Mouse (Mus musculus): ENCODE measurements at regions not wholly inside any gene's neighbourhood (a gene's known extent, or its start where the extent isn't known, plus 50 kb on each side); places are given as distances from the start of the nearest gene placed in this dataset.
"Not testable (repeated sequence)": the region's sequence is repeated elsewhere in the genome, so short reads cannot be mapped to it uniquely, and the experiment has no call there.

DNA sequence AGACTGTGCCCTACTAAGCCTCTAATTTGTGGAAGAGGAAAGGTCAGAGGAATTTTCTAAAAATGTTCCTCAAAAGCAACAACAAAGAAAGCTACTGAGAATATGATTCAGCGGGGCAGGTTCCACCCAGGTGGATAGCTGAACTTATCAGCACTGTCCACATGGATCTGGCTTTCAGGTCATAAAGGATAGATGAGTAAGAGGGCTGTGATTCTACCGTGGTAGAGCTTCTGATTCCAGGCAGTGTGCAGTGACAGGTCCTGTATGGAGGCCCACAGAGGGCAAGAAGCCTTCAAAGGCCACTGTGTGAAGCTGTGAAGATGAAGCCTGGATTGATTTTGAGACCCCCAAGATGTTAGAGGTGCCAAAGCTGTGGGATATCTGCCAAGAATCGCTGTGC lies 51.8 kb downstream of the Teddm3 start:
- DNase-seq = not testable (repeated sequence)

DNA sequence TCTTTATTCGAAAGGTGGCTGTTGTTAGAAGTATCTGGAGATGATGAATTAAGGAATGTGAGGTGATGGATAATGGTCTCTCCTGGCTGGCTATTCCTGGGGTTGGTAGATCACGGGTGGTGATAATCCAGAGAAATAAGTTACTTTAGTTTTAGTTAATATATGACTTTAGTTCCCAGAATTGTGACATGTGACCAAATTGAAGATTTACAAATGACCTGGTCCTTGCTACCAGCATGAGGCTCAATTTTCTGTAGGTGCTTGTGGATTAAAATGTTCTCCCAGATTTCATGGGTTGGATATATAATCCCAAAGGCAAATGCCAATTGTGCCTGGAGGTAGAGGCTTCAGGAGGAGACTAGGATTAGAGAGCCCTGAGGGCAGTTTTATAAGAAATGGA lies 53.7 kb downstream of the Teddm3 start:
- not testable (repeated sequence) for DNase-seq

DNA sequence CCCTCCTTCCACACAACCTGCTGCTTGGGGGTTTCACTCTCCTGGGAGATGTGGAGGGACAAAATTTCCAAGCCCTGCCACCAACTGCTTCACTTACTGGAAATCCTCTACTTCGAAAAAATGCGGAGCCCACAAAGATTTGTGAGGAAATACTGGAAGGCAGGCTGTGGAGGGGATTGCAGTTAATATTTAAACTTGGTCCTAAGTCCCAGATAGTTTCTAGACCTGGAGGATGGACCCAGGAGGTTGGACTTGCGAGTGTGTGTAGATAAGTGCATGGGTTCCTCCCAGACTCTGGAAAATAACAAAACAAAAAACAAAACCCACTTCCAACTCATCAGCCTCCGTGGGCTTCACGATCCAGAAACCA lies 79.0 kb downstream of the Teddm3 start:
- DNase-seq = no peak

DNA sequence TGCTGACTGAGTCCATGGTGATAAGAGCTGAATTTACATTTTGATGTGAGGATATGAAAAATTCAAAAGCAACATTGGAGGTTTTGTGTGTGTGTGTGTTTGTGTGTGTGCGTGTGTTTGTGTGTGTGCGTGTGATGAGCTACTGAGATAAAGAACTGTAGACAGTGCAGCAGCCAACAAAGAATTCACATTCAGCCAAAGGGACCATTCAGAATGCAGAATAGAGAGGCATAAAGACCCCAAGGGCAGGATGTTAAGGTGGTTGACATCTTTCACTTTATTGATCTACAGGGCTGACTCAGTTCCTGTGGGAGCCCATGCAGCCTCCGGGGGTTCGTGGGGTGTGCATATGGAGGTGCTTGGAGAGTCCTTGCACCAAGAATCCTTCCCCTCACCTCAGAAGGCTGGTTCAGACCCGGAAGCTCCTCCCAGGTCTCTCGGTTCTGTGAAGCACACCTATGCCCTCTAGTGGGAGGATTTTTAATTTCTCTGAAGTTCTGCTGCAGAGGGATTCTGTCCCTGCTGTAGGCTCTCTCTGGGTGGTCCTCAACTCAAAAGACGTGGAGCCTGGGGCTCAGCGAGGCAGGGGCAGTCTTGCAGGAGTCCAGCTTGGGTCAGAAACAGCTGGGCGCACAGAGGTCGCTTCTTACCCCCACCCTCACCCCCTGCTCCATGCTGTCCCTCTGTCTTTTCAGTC lies 79.6 kb downstream of the Teddm3 start:
- not testable (repeated sequence) for DNase-seq

DNA sequence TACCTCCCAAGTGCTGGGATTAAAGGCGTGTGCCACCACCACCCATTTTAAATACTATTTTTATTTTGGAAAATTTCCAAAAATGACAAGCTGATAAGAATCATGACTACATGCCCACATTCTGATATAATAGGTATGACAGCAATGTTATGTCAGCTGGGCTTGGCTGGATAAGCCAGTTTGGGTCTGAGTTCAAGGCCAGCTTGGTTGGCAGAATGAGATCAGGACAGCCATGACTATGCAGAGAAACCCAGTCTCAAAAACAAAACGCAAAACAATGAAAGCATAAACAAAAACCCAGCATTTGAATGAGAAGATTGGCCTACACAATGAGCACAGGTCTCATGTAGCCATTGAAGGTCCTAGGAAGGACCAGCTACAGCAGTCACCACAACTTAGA lies 93.6 kb downstream of the Teddm3 start:
- no peak for DNase-seq

DNA sequence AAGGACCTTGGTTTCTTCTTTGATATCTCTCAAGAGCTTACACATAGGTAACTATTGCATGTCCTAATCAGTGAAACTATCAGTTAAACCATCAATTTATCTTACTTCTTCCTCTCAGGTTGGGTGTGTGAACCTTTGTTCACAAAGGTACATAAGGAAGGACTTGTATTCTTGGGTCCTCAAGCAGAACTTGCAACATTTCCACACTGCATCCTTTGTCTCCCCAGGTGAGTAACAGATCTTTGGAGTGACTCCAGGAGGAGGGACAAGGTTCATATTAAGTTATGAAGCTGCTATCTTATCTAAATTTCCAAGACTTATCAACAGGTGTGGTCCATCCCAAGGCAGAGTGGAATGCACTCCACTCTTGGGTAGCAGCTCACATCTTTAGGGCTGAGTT lies 99.0 kb downstream of the Teddm3 start:
- no peak for DNase-seq

DNA sequence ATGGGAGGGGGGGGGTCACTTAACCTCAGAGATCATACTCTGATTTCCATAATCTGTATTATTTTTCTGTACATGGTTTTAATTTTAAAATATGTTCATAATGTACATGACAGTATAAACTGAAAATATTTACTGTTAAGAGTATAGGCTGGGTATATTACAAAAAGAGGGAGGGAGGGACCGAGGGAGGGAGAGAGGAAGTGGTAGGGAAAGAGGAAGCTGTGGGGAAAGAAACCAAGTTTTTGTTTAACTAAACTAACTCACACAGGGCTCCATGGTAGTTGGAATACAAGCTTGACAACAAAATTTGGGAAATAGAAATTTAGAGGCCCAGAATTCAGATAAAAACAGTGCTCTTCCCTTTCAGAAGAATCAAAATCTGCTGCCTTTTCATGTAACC lies 131.7 kb downstream of the Teddm3 start:
- not testable (repeated sequence) for DNase-seq

DNA sequence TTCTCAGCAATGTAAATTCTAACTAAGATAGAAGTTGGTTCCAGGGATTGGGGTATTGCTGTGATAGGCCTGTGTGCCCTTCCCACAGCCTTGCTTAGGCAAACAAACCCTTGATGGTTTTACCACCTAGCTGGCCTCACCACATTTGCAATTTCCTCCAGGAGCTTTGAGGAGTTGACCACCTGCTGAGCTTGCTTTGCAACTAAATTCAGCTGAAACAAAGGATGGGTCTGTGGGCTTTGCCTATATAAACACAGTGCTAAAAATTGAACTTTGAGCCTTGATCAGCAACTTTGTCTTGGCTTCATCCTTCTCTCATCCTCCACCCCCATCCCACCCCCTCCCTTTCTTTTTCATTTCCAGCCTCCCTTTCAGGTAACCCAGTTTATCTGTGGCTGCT lies 148.9 kb downstream of the Teddm3 start:
- no peak for DNase-seq

DNA sequence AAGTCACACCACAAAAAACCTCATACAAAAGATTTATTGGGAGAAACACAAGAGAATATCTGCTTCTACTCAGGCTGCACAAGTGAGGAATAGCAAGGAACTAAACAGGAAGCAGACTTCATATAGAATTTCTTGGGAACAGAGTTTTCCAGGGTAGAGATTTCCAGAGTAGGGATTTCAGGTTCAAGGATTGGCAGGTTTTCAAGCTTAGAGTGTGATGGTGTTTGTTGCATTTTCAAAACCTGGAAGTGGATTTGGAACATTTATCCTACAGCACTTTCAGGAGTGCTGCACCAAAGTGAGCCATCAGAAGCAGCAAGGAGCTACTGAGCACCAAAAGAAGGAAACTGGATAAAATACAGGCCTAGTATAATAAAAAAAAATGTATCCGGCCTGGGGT lies 152.7 kb downstream of the Teddm3 start:
- DNase-seq = no peak

DNA sequence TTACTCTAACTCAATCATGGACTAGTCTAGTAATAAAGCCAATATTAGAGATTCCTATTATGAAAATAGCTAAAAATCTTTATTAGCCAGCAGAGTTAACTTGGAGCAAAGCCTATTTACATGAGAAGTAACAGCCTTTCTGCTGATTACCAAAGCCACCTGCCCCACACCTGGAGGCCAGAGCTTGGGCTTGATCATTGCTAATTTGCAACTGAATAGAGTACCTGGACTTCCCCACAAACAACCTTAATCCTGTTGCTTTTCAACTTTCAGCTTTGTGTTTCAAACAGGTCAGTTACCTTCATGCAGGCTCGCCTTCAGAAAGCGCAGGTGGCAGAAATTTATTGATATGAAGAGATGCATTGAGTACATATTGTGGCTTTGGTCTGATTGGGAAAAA lies 163.3 kb downstream of the Teddm3 start:
- no peak for DNase-seq

DNA sequence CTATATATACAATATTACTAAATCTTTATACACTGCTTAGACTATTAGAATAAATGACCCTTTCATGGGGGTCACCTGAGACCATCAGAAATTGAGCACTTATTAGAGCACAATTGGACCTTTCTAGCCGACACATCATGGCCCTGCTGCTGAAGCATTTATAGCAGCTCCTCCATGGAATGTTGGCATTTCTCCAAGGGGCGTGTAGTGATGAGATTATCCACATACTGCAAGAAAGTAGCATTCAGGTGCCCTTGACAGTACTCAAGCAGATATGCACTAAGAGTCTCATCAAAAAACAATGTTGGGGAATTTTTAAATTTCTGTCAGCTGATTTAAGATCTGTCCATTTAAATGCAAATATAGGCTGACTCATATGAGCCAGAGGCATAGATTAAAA lies 178.4 kb downstream of the Teddm3 start:
- DNase-seq = no peak

DNA sequence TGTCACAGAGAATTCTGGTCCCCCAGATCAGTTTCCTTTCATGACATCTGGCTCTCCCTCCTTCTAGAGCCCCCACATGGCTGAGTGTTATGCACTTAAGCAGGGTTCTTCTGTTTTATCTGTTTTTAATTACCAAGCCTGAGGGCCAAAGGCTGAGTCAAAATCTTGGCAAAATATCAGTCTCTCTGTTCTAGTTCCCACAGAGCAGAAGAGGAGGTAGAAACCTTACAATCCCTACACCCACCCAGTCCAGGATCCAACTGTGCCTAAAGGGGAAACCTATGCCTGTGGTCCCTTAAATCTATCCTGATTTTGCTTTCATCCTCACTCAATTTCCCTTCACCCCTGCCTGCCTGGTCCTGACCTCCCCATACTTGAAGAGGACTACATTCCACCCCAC lies 181.4 kb downstream of the Teddm3 start:
- no peak for DNase-seq

DNA sequence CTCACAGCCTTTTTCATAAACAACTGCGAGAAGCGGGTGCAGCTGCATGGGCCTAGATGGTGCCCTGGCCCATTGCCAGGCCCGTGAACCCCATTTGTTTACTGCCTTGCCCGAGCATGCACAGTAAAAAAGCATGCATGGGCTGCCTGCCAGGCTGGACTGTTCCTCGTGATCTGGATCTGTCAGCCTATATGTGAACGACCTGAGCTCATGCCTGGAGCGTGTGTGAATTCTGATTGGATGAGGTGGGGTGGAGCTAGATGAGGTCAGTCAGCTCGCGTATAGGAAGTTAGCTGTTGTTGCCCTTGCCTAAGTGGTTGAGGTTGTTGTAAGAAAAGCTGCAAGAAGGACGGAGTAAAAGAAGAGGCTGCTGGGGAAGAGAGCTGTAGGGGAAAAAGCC lies 194.9 kb downstream of the Teddm3 start:
- no peak for DNase-seq

DNA sequence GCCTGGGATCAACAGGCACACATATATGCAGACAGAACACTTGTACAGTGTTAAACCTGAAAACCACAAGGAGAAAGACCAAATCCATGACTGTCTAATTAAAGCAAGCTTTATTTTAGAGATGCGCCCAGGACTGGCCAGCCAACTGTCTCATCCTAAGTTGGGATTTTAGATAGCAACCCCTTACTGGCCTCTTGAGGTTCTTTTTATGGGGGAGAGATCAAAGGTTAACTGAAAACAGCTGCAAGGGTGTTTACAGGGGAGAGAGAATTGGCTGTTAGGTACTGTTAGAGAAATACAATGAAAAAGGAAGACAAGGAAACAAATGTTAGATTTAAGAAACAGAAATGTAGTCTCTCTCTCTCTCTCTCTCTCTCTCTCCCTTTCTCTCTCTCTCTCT lies 202.4 kb upstream of the Thpo start:
- DNase-seq = no peak

DNA sequence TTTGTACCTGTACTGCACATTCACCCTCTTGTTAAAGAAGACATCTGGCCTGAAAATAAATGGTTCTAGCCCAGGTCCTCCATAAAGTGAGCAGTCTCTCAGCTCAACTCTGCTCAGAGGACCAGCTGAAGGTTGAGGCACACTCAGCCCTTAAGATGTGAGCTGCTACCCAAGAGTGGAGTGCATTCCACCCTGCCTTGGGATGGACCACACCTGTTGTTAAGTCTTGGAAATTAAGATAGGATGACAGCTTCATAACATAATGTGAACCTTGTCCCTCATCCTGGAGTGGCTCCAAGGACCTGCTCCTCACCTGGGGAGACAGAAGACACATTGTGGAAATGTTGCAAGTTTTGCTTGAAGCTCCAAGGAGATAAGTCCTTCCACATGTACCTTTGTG lies 200.5 kb upstream of the Thpo start:
- not testable (repeated sequence) for DNase-seq

DNA sequence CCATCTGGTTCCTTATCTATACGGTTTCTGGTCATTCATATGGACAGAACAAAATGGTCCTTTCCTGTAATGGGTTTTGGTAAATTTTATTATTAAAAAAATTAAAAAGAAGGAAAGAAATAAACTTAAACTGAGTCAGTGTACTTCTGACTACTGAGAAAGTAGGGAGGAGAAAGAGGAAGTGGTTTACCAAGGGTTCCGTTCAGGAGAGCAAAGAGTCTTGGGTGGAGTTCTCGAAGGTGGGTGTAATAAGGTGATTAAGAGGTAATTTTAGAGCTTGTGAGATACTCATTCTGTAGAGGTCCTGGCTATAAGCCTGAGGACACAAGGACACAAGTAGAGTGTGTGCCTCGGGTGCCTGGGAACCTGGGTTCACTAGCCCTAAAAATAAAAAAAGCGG lies 195.7 kb upstream of the Thpo start:
- not testable (repeated sequence) for DNase-seq

DNA sequence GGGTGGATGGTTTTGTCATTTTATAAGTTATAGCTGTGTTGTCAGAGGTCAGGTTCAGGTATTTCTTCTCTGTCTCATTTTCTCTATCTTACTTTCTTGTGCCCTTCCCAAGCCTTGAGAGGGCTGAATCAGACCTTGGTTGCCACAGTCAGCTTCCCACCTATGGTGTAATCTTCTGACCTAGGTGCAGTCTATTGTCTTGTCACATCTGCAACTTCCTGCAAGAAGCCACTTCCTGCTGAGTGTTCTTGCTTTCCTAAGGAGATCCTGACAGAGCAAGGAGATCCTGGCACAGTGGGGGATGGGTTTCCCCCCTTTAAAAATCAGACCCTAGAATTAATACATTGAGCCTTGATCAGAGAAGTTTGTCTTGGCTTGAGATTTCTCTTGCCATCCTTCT lies 191.5 kb upstream of the Thpo start:
- DNase-seq = not testable (repeated sequence)

DNA sequence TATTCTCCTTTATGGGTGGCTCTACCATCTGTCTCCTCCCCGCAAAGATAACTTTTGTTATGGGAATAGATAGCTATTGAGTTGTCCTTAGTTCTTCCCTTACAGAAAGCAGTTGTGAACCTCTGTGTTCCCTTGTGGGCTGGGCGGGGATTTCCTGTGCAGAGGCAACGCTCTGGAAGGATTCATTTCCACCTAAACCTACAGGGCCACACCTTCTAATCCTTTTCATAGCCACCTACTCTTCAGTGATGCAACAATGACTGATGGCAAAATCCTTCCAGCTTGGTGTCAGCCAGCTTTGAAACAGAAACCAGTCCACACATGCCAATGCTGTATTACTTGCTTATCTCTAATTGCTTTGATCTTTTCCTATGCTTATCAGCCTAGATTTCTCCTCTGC lies 176.6 kb upstream of the Thpo start:
- DNase-seq = not testable (repeated sequence)

DNA sequence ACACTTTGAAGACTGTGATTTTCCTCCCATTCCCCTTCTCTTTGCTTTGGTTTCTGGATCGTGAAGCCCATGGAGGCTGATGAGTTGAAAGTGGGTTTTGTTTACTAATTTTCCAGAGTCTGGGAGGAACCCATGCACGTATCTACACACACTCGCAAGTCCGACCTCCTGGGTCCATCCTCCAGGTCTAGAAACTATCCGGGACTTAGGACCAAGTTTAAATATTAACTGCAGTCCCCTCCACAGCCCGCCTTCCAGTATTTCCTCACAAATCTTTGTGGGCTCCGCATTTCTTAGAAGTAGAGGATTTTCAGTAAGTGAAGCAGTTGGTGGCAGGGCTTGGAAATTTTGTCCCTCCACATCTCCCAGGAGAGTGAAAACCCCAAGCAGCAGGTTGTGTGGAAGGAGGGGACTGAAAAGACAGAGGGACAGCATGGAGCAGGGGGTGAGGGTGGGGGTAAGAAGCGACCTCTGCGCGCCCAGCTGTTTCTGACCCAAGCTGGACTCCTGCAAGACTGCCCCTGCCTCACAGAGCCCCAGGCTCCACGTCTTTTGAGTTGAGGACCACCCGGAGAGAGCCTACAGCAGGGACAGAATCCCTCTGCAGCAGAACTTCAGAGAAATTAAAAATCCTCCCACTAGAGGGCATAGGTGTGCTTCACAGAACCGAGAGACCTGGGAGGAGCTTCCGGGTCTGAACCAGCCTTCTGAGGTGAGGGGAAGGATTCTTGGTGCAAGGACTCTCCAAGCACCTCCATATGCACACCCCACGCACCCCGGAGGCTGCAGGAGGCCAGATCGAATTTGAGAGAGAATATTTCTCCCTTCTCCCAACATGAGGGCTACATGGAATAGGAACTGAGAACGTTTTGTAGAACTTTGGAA lies 174.4 kb upstream of the Thpo start:
- not testable (repeated sequence) for DNase-seq

DNA sequence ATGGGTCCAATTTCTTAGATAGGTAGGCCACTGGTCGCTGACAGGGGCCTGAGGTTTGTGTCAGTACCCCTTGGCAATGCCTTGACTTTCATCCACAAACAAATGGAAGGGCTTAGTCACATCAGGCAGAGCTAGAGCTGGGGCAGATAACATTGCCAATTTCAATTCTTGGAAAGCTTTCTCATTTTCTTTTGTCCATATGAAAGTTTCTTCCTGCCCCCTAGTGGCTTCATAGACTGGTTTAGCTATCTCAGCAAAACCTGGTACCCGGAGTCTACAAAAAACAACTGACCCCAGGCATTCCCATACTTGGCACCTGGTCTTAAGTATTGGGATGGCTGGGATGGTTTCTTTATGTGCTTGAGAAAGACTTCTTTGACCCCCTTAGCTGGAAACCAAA lies 161.4 kb upstream of the Thpo start:
- no peak for DNase-seq

DNA sequence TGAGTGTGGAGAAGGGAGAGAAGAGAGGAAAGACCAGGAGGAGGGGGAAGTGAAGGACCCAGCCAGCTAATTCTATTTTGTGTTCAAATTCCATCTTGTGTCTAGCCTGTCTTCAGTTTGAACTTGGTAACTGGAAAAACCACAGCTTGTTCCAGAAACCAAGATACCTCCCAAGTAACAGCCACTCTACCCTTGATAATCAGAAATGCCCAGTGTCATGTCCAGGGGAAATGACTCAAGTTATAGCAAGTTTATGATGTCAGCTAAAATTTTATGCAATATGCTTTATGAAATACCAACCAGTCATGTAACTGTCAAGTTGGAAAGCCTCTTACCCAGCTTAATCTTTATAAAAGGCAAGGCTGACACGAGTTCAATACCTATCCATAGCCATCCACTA lies 137.4 kb upstream of the Thpo start:
- no peak for DNase-seq

DNA sequence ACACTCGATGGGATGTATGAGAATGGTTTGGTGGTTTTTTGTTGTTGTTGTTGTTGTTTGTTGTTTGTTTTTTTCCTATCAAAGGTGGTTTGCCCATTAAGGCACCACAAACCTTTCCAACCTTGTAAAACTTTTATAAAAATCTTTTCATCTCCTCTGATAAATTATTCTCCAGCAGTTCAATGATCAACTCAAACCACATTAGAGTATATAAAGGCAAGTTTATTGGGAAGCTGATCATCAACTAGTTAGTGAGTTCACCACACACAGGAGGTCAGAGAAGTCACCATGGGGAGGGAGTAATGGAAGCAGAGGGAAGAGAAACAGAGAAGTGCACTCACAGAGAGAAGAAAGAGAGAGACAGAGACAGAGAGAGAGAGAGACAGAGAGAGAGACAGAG lies 132.5 kb upstream of the Thpo start:
- no peak for DNase-seq

DNA sequence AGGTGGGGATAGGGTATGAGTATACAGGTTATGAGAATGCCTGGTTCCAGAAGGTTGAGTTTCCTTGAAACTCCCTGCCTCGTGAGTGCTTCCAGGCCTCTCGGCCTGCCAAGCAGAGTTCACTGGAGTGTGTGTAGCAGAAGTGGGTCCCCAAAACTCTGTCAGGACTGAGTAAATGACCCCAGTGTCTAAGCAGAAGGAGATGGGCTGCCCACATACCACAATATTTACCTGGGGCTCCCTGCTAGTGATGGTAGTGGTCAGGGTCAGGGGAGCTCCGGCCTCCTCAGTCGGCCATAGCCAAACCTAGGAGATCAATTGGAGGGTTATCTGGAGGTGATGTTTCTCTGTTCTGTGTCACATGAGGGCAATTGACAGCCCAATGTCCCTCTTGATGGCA lies 126.9 kb upstream of the Thpo start:
- DNase-seq = no peak

DNA sequence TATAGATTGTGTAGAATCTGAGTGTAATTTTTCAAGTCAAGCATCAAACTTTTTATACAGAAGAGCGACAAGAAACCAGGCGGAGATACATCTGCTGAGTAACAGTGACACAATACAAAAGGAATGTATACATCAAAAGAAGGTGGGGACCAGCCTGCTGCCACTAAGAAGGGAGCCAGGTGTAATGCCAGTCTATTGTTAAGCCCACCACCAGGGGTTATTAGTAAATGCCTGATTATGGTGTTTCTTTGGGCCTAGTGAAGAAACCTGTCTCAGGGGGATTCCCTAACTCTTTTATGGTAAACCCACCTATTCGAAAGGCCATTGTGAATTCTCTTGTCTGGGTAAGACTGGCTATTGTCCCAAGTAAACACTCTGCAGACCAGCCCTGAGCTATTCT lies 126.3 kb upstream of the Thpo start:
- not testable (repeated sequence) for DNase-seq
